Mouse (Mus musculus) embryonic stem cell, embryonic (primary cell): ENCODE data around the gene Rbfox3.

Source experiments
- CTCF ChIA-PET, 4 experiments: fragments of 300-600 bp in 2 of 4; fragments of 350-600 bp in 2 of 4; sonication (Branson Sonifier 250); formaldehyde crosslinking; loops; one replicate each; lab custom pipeline; 2022; ENCODE audit warnings: inconsistent platforms in 2 of 4; lab: Charles Lee
- POLR2A ChIA-PET, 4 experiments: fragments of 300-600 bp in 2 of 4; fragments of 350-600 bp in 2 of 4; sonication (Branson Sonifier 250); formaldehyde crosslinking; loops; one replicate each; lab custom pipeline; 2022; ENCODE audit warnings: antibody characterized with exemption in 4 of 4, inconsistent platforms in 1 of 4; lab: Charles Lee

Rbfox3 gene

DNA sequence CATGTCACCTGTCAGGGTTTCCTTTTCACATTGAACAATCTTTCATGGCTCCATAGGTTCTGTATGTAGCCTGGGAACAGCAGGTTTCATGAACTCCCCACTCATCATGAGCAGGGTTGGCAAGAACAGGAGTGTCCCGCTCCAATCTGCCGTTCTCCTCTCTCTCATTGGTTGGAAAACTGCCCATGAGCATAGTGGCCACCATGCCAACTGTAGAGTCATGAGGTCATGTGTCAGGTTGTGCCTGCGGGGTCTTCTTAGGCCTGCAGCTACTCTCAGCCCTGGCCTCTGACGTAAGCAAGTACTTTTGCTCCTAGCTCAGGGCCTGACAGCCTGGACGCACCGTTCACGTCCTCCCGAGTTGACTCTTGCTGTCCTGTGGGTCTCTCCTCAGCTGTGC, 221.1 kb downstream of the Rbfox3 start:
- CTCF ChIA-PET, result no interaction called here
- POLR2A ChIA-PET, result no interaction called here

- CTCF ChIA-PET, result interaction anchor here in 3 of 4 experiments (0.6 to 2.3 kb wide), 10 partner anchors 26 to 1220 kb away, joined by 3 to 16 read pairs (median 4); no protein-coding TSS in a partner anchor
- POLR2A ChIA-PET, result interaction anchor here in 1 of 4 experiments (1.1 kb wide), 1 partner anchor 17 kb away, joined by 3 read pairs; no protein-coding TSS in a partner anchor
These were observed 226.0 kb downstream of the Rbfox3 start for GRCm38 (mm10) chr11:118685397-118685796.

DNA sequence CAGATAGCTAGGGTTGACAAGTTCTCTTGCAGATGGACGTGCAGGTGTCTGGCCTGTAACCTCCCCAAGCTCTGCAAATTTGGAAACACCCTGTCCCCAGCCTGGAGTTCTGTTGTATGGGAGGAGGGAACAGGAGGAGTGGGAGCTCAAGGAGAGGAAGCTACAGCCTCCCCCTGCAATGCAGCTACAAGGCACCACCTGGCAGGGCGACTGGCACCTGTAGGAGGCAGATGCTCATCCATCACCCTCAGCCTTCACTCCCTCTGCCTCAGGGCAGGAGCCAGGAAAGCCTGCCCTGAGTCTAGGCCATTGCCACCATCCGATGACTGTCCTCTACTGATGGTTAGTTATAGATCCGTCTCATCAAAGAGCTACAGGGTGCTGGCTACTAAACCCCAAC, 226.7 kb downstream of the Rbfox3 start:
- ChIA-PET POLR2A (interaction anchor here in 3 of 4 experiments (0.6 to 1.1 kb wide), 3 partner anchors 18 to 225 kb away, joined by 3 to 5 read pairs (median 3); no protein-coding TSS in a partner anchor), CTCF (interaction anchor here (0.5 to 2.3 kb wide), 12 partner anchors 13 to 1220 kb away, joined by 3 to 16 read pairs (median 4); no protein-coding TSS in a partner anchor)

- ChIA-PET CTCF (interaction anchor here in 2 of 4 experiments (0.5 to 0.9 kb wide), 2 partner anchors 29 to 58 kb away, joined by 4 to 6 read pairs; no protein-coding TSS in a partner anchor), POLR2A (interaction anchor here in 1 of 4 experiments (1.1 kb wide), 1 partner anchor 67 kb away, joined by 3 read pairs; no protein-coding TSS in a partner anchor)
These were observed 230.7 kb downstream of the Rbfox3 start for GRCm38 (mm10) chr11:118680699-118681098.

GRCm38 (mm10) chr11:118679736-118680410, 231.5 kb downstream of the Rbfox3 start:
- ChIA-PET CTCF (interaction anchor here in 3 of 4 experiments (0.5 to 2.1 kb wide), 5 partner anchors 10 to 62 kb away, joined by 3 to 8 read pairs (median 5); no protein-coding TSS in a partner anchor), POLR2A (interaction anchor here in 1 of 4 experiments (0.6 to 1.1 kb wide), 2 partner anchors 66 to 76 kb away, joined by 3 read pairs; no protein-coding TSS in a partner anchor)

DNA sequence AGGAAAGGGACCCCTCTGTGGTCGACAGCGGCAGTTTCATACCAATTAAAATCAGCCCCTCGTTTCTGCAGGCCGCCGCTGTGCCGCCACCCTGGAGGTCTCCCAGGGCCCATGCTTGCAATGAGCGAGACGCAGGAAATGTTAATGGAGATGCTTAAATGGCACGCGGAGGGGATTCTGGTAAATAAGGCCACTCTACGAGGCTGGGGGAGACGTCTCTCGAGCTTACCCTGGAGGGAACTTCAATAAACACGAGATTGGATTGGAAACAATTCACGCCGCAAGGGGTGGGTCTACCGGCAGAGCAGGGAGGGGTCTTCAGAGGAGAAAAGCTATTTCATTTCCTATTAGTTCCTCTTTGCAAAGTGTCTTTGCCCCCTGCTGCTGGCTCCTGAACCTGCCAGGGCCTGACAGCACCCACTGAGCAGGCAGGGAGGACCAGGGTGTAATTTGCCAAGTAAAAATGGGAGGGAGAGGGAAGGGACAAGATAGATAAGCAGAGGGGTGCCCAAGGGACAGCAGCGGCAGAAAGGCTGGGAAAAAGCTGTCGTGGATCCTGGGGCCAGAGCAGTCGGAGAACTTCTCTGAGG, 232.8 kb downstream of the Rbfox3 start:
- CTCF ChIA-PET, result interaction anchor here in 3 of 4 experiments (0.6 to 2.1 kb wide), 5 partner anchors 20 to 263 kb away, joined by 3 to 7 read pairs (median 5); no protein-coding TSS in a partner anchor
- POLR2A ChIA-PET, result interaction anchor here in 1 of 4 experiments (1.1 kb wide), 1 partner anchor 18 kb away, joined by 3 read pairs; no protein-coding TSS in a partner anchor

- ChIA-PET POLR2A (no interaction called here), CTCF (interaction anchor here in 1 of 4 experiments (0.5 kb wide), 1 partner anchor 37 kb away, joined by 7 read pairs; no protein-coding TSS in a partner anchor)
These were observed 234.1 kb downstream of the Rbfox3 start for GRCm38 (mm10) chr11:118677277-118677676.

DNA sequence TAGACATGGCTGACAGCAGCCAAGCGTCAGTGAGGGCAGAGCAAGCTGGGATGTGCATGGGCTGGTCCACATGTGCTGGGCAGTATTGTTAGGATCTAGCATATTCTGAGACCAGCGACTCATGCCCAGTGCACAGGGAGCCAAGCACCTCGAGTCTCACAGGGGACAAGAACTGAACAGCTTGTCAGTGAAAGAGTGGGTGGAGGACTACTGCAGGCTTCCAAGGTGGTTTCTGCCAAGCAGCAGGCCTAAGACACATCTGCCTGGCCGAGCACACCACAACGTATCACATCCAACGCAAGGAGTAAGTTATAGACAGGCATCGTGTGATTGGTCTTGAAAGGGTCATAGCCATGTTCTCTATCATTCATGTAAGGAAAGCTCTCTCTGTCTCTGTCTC, 235.0 kb downstream of the Rbfox3 start:
- POLR2A ChIA-PET, result no interaction called here
- CTCF ChIA-PET, result interaction anchor here in 1 of 4 experiments (0.5 kb wide), 1 partner anchor 217 kb away, joined by 7 read pairs; no protein-coding TSS in a partner anchor

GRCm38 (mm10) chr11:118671958-118672357, 239.4 kb downstream of the Rbfox3 start:
- ChIA-PET POLR2A (no interaction called here), CTCF (interaction anchor here in 3 of 4 experiments (0.6 to 1.2 kb wide), 3 partner anchors 67 to 249 kb away, joined by 3 to 4 read pairs (median 3); no protein-coding TSS in a partner anchor)

DNA sequence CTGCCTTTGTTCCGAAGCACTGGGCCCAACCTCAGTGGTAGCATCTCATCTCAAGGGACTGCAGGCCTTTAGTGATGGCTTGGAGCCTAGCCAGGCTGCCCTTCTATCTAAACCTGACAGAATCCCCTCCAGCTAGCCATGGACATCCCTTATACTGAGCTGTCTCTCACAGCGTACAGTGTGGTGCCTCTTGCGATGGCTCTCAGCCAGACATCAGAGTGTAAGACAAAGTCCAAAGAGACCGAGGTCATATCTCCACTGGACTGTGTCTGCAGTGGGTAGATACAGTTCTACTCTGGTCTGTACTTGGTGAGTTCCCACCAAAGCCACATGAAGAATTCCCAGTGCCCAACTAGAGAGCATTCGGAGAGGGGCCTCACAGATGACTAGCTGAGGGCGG, 240.2 kb downstream of the Rbfox3 start:
- ChIA-PET CTCF (interaction anchor here (0.6 to 1.3 kb wide), 6 partner anchors 23 to 248 kb away, joined by 3 to 6 read pairs (median 3); no protein-coding TSS in a partner anchor), POLR2A (no interaction called here)

DNA sequence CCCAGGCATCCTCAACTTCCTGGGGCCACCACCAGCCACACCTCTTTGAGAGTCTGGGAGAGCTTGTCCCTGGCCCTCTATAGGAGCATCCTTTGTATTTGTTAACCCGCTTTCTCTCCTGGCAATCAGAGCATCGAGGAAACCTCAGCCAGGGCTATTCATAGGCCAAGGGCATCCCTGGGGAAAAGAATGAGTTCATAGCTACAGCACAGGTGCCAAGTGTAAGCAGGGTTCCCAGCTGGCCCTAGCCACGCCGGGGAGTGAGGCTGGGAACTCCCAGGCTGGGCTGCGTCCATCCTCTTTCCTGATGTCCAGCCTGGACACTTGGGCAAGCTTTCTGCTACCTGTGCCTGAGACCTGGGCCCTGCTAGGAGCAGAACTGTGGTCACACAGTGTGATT, 241.6 kb downstream of the Rbfox3 start:
- CTCF ChIA-PET, result interaction anchor here in 3 of 4 experiments (0.6 to 1.5 kb wide), 3 partner anchors 15 to 69 kb away, joined by 3 to 5 read pairs (median 3); no protein-coding TSS in a partner anchor
- POLR2A ChIA-PET, result no interaction called here

GRCm38 (mm10) chr11:118668351-118668750, 243.0 kb downstream of the Rbfox3 start:
- CTCF ChIA-PET, result interaction anchor here in 2 of 4 experiments (0.5 to 0.9 kb wide), 2 partner anchors 70 to 1332 kb away, joined by 3 read pairs; no protein-coding TSS in a partner anchor
- POLR2A ChIA-PET, result no interaction called here

GRCm38 (mm10) chr11:118667946-118668345, 243.5 kb downstream of the Rbfox3 start:
- POLR2A ChIA-PET, result no interaction called here
- CTCF ChIA-PET, result interaction anchor here in 1 of 4 experiments (0.9 kb wide), 1 partner anchor 71 kb away, joined by 3 read pairs; no protein-coding TSS in a partner anchor

GRCm38 (mm10) chr11:118666172-118666571, 245.2 kb downstream of the Rbfox3 start:
- CTCF ChIA-PET, result interaction anchor here in 1 of 4 experiments (0.6 kb wide), 1 partner anchor 343 kb away, joined by 3 read pairs; no protein-coding TSS in a partner anchor
- POLR2A ChIA-PET, result no interaction called here

DNA sequence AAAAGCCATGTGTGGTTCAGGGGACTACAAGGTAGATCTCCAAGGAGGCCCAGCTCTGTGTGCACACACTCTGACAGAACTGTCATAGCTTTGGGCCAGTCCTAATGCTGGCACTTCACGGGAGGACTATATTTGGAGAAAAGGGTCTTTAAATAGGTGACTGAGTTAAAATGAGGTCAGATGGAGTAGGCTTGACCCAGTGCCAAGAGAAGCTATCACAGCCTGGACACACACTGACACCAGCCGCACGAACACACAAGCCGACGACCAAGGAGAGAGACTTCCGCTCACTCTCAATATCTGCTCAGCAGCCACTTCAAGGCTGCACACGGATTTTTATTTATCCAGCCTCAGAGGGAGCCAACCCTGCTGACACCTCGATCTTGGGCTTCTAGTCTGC, 248.1 kb downstream of the Rbfox3 start:
- CTCF ChIA-PET, result interaction anchor here in 1 of 4 experiments (1.2 kb wide), 1 partner anchor 75 kb away, joined by 3 read pairs; no protein-coding TSS in a partner anchor

DNA sequence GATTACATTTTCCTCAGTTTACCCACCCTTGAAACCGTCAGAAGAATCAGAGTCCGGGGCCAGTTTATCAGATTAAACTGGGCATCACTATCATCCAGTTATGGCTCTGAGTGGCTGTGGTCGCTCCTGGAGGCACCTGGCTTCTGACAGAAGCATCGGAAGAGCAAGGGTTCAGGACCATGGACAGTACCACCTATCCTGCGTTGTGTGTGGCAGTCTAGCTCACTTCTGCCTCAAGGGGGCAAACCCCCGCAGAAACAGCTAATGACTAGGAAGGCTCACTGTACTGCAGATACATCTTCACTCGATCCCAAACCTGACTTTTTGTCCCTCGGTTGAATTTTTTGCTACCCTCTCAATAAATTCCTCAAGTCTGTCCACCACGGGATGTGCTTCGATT, 252.1 kb downstream of the Rbfox3 start:
- ChIA-PET POLR2A (interaction anchor here in 1 of 4 experiments (1.1 kb wide), 1 partner anchor 1005 kb away, joined by 3 read pairs; the partner anchor contains the start of gene Tnrc6c), CTCF (interaction anchor here (0.5 to 2.1 kb wide), 31 partner anchors 8 to 908 kb away, joined by 3 to 29 read pairs (median 4); partner anchors contain the start of gene Cbx8 (in 1 of the 4))

More for the DNA sequence above, 248.1 kb downstream of the Rbfox3 start:
- POLR2A ChIA-PET, result no interaction called here

DNA sequence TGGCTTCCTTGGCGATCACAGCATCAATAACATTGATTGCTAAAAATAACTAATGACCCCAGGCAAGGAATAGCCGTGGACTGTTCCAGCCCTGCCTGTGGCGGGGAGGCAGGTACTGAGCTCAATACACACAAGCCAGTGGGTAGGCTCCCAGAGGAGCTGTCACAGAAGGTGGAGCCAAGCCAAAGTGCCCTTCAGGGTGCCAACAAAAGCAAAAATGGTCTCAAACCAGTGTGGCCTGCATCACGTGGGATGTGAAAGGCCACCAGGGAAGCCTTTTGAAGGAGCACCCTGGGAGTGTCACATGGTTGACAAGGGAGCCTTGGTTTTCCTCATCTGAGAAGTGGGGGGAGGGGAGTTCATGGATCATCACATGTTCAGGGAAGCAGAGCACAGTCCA, 255.6 kb downstream of the Rbfox3 start:
- POLR2A ChIA-PET, result interaction anchor here in 1 of 4 experiments (1.5 kb wide), 1 partner anchor 41 kb away, joined by 5 read pairs; no protein-coding TSS in a partner anchor
- CTCF ChIA-PET, result interaction anchor here in 3 of 4 experiments (1.2 to 1.9 kb wide), 6 partner anchors 14 to 148 kb away, joined by 3 to 9 read pairs (median 4); no protein-coding TSS in a partner anchor
